Mouse (Mus musculus): Measurements from ENCODE around the gene Hba-a1. TPM values are rescaled to one million over a fixed set of nuclear protein-coding genes. Genes with fewer than 3 reads are reported as not detected.

The Hba-a1 gene
- polyA plus RNA-seq, 1 experiment from 2014 or later, result 2,256 TPM

GRCm38 (mm10) chr11:32331861-32332260 is 48.5 kb downstream of the Hba-a1 start:
- H3K4me1 ChIP-seq, result peaks cover 6% of the 10 kb centered on the region; the same call in 1 of the 2 replicates
- ATAC-seq (replicated peaks), result no peak
- H3K9me3 ChIP-seq, result no peaks in the 10 kb centered on the region
- 32% methylated on average over 5 of the region's 5 CpGs for WGBS
- H3K36me3 ChIP-seq, result no peaks in the 10 kb centered on the region
- no peak overlapping the region for H3K27ac ChIP-seq (replicated peaks)
- no peak overlapping the region for H3K4me3 ChIP-seq
- H3K9ac ChIP-seq (replicated peaks), result no peak overlapping the region
- no peaks in the 10 kb centered on the region for H3K27me3 ChIP-seq
- no peak overlapping the region for H3K4me2 ChIP-seq (replicated peaks)

GRCm38 (mm10) chr11:32333235-32333634 is 49.9 kb downstream of the Hba-a1 start:
- 75% methylated on average over 2 of the region's 2 CpGs for WGBS
- ATAC-seq (replicated peaks), result no peak
- H3K4me1 ChIP-seq, result peaks cover 6% of the 10 kb centered on the region; the same call in 1 of the 2 replicates
- no peaks in the 10 kb centered on the region for H3K36me3 ChIP-seq
- no peak overlapping the region for H3K4me3 ChIP-seq
- H3K9me3 ChIP-seq, result no peaks in the 10 kb centered on the region
- no peak overlapping the region for H3K9ac ChIP-seq (replicated peaks)
- H3K27ac ChIP-seq (replicated peaks), result no peak overlapping the region
- no peak overlapping the region for H3K4me2 ChIP-seq (replicated peaks)
- H3K27me3 ChIP-seq, result no peaks in the 10 kb centered on the region

Other genes starting within 250 kb of the Hba-a1 start
- not detected in 2 replicates for gene Il9r, start 83.2 kb upstream of the Hba-a1 start, polyA plus RNA-seq (2015; fragmentation: Nextera tagmentation; extraction: Ambion mirVana)
- gene Snrnp25, start 78.1 kb upstream of the Hba-a1 start, polyA plus RNA-seq (2015; fragmentation: Nextera tagmentation; extraction: Ambion mirVana), result 51.8 and 54.2 TPM in 2 replicates
- 16.7 and 18.1 TPM in 2 replicates for gene Rhbdf1, start 61.2 kb upstream of the Hba-a1 start, polyA plus RNA-seq (2015; fragmentation: Nextera tagmentation; extraction: Ambion mirVana)
- 33.5 and 33.8 TPM in 2 replicates for gene Mpg, start 57.0 kb upstream of the Hba-a1 start, polyA plus RNA-seq (2015; fragmentation: Nextera tagmentation; extraction: Ambion mirVana)
- 50.9 and 51.4 TPM in 2 replicates for gene Nprl3, start 15.8 kb upstream of the Hba-a1 start, polyA plus RNA-seq (2015; fragmentation: Nextera tagmentation; extraction: Ambion mirVana)
- 24.0 and 37.2 TPM in 2 replicates for gene Hba-x, start 7.1 kb upstream of the Hba-a1 start, polyA plus RNA-seq (2015; fragmentation: Nextera tagmentation; extraction: Ambion mirVana)
- 1.6 and 2.5 TPM in 2 replicates for gene Hbq1b, start 3.5 kb downstream of the Hba-a1 start, polyA plus RNA-seq (2015; fragmentation: Nextera tagmentation; extraction: Ambion mirVana)
- 5,603 and 5,963 TPM in 2 replicates for gene Hba-a2, start 13.0 kb downstream of the Hba-a1 start, polyA plus RNA-seq (2015; fragmentation: Nextera tagmentation; extraction: Ambion mirVana)
- gene Hbq1a, start 16.6 kb downstream of the Hba-a1 start, polyA plus RNA-seq (2015; fragmentation: Nextera tagmentation; extraction: Ambion mirVana), result 0.69 and 1.1 TPM in 2 replicates
- gene Sh3pxd2b, start 64.3 kb downstream of the Hba-a1 start, polyA plus RNA-seq (2015; fragmentation: Nextera tagmentation; extraction: Ambion mirVana), result 17.3 and 18.0 TPM in 2 replicates
- gene Ubtd2, start 171.9 kb downstream of the Hba-a1 start, polyA plus RNA-seq (2015; fragmentation: Nextera tagmentation; extraction: Ambion mirVana), result 65.0 and 65.5 TPM in 2 replicates
- gene Efcab9, start 248.6 kb downstream of the Hba-a1 start, polyA plus RNA-seq (2015; fragmentation: Nextera tagmentation; extraction: Ambion mirVana), result 0.55 TPM in 1 of 2 replicates, not detected in the other
- gene Stk10, start 249.8 kb downstream of the Hba-a1 start, polyA plus RNA-seq (2015; fragmentation: Nextera tagmentation; extraction: Ambion mirVana), result 1.4 and 2.1 TPM in 2 replicates